Mouse (Mus musculus) forebrain, embryonic 16.5 days (tissue): ENCODE measurements around the gene Yars. TPM values are rescaled to one million over a fixed set of nuclear protein-coding genes. Genes with fewer than 3 reads are reported as not detected.
A peak's percentile ranks its signal among the peaks of the same experiment; 100 is the strongest.

Experiments used
- ATAC-seq: fragments of 200-750 bp; cut with Nextera tagmentation; 2 replicates; pipeline ENCODE4 v1.8.0; 2017; ENCODE audit warnings: mild to moderate bottlenecking, moderate library complexity
- H3K27ac ChIP-seq: fragments of 300-500 bp; sonication (generic); 2 replicates; pipeline ENCODE4 v1.5.1; 2014; ENCODE audit warnings: low read length, control low read depth
- H3K27me3 ChIP-seq: fragments of 300-500 bp; sonication (generic); replicated peaks from 2 replicates; pipeline ENCODE4 v1.6.1; 2014; ENCODE audit warnings: low read length; ENCODE audit not compliant: control insufficient read depth, insufficient read depth
- H3K36me3 ChIP-seq: fragments of 300-500 bp; sonication (generic); 2 replicates; pipeline ENCODE4 v1.6.1; 2014; ENCODE audit not compliant: control insufficient read depth, insufficient read depth
- H3K4me1 ChIP-seq: fragments of 300-500 bp; sonication (generic); replicated peaks from 2 replicates; pipeline ENCODE4 v1.6.1; 2014; ENCODE audit warnings: low read length; ENCODE audit not compliant: control insufficient read depth, insufficient read depth
- H3K4me2 ChIP-seq: fragments of 300-500 bp; sonication (generic); 2 replicates; pipeline ENCODE4 v1.6.1; 2014; ENCODE audit warnings: mild to moderate bottlenecking, low read length, control low read depth
- H3K4me3 ChIP-seq: fragments of 300-500 bp; sonication (generic); replicated peaks from 2 replicates; pipeline ENCODE4 v1.5.1; 2014; ENCODE audit warnings: mild to moderate bottlenecking, low read length, control low read depth
- H3K9ac ChIP-seq: fragments of 300-500 bp; sonication (generic); replicated peaks from 2 replicates; pipeline ENCODE4 v1.6.1; 2014; ENCODE audit warnings: low read depth, low read length, control low read depth
- H3K9me3 ChIP-seq: fragments of 300-500 bp; sonication (generic); 2 replicates; pipeline ENCODE4 v1.6.1; 2016; ENCODE audit warnings: low read length; ENCODE audit not compliant: control insufficient read depth
- WGBS: fragments of 180-500 bp; shearing (Covaris S2); extraction: QIAGEN DNeasy Blood & Tissue Kit; methylation state at CpG from one replicate; pipeline ENCODE4 v1.1.7; 2014; 5-methylcytosine and 5-hydroxymethylcytosine counted together
- polyA plus RNA-seq: library from polyadenylated mRNA; unstranded; fragments of >200 nt; fragmentation: Nextera tagmentation; extraction: Ambion mirVana; gene quantifications from 2 replicates; pipeline ENCODE4 v1.2.1, GENCODE M21; 2015

Yars gene
- polyA plus RNA-seq, 1 experiment from 2014 or later, result 122 TPM

- Histone ChIP-seq H3K36me3 (peaks cover 7% of the 10 kb centered on the region), H3K4me2 (peak overlapping the region; percentile 54), H3K27me3 (no peaks in the 10 kb centered on the region), H3K9ac (peak overlapping the region; percentile 47), H3K4me1 (peaks cover 35% of the 10 kb centered on the region), H3K4me3 (peak overlapping the region; percentile 30), H3K9me3 (no peaks in the 10 kb centered on the region), H3K27ac (no peak overlapping the region)
- WGBS, result 28% methylated on average over 55 of the region's 55 CpGs
- ATAC-seq, result peak; percentile 27; the same call in 1 of the 2 replicates
These were observed 34.1 kb downstream of the Yars start for GRCm38 (mm10) chr4:129223421-129224281.

- Histone ChIP-seq H3K36me3 (no peaks in the 10 kb centered on the region), H3K9me3 (no peaks in the 10 kb centered on the region), H3K4me3 (no peak overlapping the region), H3K27ac (no peak overlapping the region), H3K27me3 (no peaks in the 10 kb centered on the region), H3K4me1 (peaks cover 35% of the 10 kb centered on the region), H3K4me2 (no peak overlapping the region), H3K9ac (no peak overlapping the region)
- no peak for ATAC-seq
- 98% methylated on average over 12 of the region's 12 CpGs for WGBS
These were observed 35.8 kb downstream of the Yars start for GRCm38 (mm10) chr4:129225315-129225714.

- Histone ChIP-seq H3K4me3 (peak overlapping the region; percentile 48), H3K36me3 (no peaks in the 10 kb centered on the region), H3K9ac (peak overlapping the region; percentile 60), H3K4me1 (peaks cover 35% of the 10 kb centered on the region), H3K27me3 (no peaks in the 10 kb centered on the region), H3K9me3 (no peaks in the 10 kb centered on the region), H3K27ac (no peak overlapping the region), H3K4me2 (peak overlapping the region; percentile 68)
- WGBS, result 14% methylated on average over 5 of the region's 5 CpGs
- no peak for ATAC-seq
These were observed 36.9 kb downstream of the Yars start for GRCm38 (mm10) chr4:129226441-129226963.

- ATAC-seq, result peak; percentile 32
- peaks cover 35% of the 10 kb centered on the region for H3K4me1 ChIP-seq
These were observed 37.8 kb downstream of the Yars start for GRCm38 (mm10) chr4:129227170-129227984.

GRCm38 (mm10) chr4:129227985-129228381 lies 38.4 kb downstream of the Yars start:
- Histone ChIP-seq H3K9ac (peak overlapping the region; percentile 60; the same call in 1 of the 2 replicates), H3K4me2 (peak overlapping the region; percentile 68), H3K4me1 (peaks cover 35% of the 10 kb centered on the region), H3K9me3 (no peaks in the 10 kb centered on the region), H3K4me3 (peak overlapping the region; percentile 48), H3K27ac (peak overlapping the region; percentile 43; the same call in 1 of the 2 replicates), H3K36me3 (no peaks in the 10 kb centered on the region), H3K27me3 (no peaks in the 10 kb centered on the region)
- WGBS, result 7% methylated on average over 8 of the region's 8 CpGs
- peak; percentile 21; the same call in 1 of the 2 replicates for ATAC-seq

More at GRCm38 (mm10) chr4:129227170-129227984, 37.8 kb downstream of the Yars start:
- Histone ChIP-seq H3K9me3 (no peaks in the 10 kb centered on the region), H3K27ac (peak overlapping the region; percentile 42; the same call in 1 of the 2 replicates), H3K4me2 (peak overlapping the region; percentile 68), H3K27me3 (no peaks in the 10 kb centered on the region), H3K4me3 (peak overlapping the region; percentile 48), H3K9ac (peak overlapping the region; percentile 60), H3K36me3 (no peaks in the 10 kb centered on the region)
- WGBS, result 8% methylated on average over 22 of the region's 22 CpGs

- no peak overlapping the region for H3K4me3 ChIP-seq
- no peak overlapping the region for H3K9ac ChIP-seq
- no peaks in the 10 kb centered on the region for H3K27me3 ChIP-seq
- no peaks in the 10 kb centered on the region for H3K36me3 ChIP-seq
- H3K9me3 ChIP-seq, result no peaks in the 10 kb centered on the region
- H3K4me1 ChIP-seq, result peaks cover 24% of the 10 kb centered on the region
- H3K27ac ChIP-seq, result no peak overlapping the region
- H3K4me2 ChIP-seq, result no peak overlapping the region
- WGBS, result 58% methylated on average over 8 of the region's 8 CpGs
- no peak for ATAC-seq
These were observed 41.4 kb downstream of the Yars start for GRCm38 (mm10) chr4:129230926-129231325.

- no peak overlapping the region for H3K4me2 ChIP-seq
- 68% methylated on average over 12 of the region's 12 CpGs for WGBS
- no peaks in the 10 kb centered on the region for H3K36me3 ChIP-seq
- no peaks in the 10 kb centered on the region for H3K27me3 ChIP-seq
- H3K9ac ChIP-seq, result no peak overlapping the region
- H3K4me3 ChIP-seq, result no peak overlapping the region
- H3K9me3 ChIP-seq, result no peaks in the 10 kb centered on the region
- H3K4me1 ChIP-seq, result peaks cover 15% of the 10 kb centered on the region
- H3K27ac ChIP-seq, result no peak overlapping the region
- ATAC-seq, result no peak
These were observed 42.3 kb downstream of the Yars start for GRCm38 (mm10) chr4:129231594-129232450.

GRCm38 (mm10) chr4:129232561-129233360 lies 43.2 kb downstream of the Yars start:
- Histone ChIP-seq H3K9ac (no peak overlapping the region), H3K4me3 (no peak overlapping the region), H3K27me3 (no peaks in the 10 kb centered on the region), H3K9me3 (no peaks in the 10 kb centered on the region), H3K4me2 (no peak overlapping the region), H3K36me3 (no peaks in the 10 kb centered on the region), H3K27ac (no peak overlapping the region), H3K4me1 (peaks cover 6% of the 10 kb centered on the region)
- WGBS, result 88% methylated on average over 9 of the region's 9 CpGs
- ATAC-seq, result no peak
